Mouse (Mus musculus): ENCODE measurements at regions not wholly inside any gene's neighbourhood (a gene's known extent, or its start where the extent isn't known, plus 50 kb on each side); places are given as distances from the start of the nearest gene placed in this dataset.

- no peak for TF ChIP-seq CTCF (IDR thresholded peaks at IDR 0.05)
- TF ChIP-seq EP300 (IDR thresholded peaks at IDR 0.05; ENCODE audit: insufficient read depth, low read depth, low read length): no peak
Observed at GRCm38 (mm10) chr1:176331344-176331743, 56.2 kb upstream of the Pld5 start.
